In the genomic region with DNA sequence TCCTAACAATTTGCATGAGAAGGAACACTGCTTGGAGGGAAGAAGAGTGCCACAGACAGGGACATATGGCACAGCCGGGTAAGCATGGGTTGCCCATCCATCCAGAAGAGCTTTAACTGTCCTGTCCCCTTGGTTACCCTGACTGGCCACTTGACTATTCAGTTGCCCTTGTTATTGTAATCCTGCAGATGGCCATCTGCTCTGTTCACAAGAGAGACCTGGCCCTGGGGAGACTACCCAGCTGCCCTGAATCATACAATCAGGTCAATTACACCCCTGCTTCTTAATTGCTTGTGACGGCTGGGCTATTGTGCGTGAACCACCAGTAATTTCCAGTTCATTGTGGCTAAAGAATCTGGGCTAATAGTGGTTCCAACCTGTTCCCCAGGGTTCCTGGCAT, we compare ENCODE assay signal across 13 mouse cellular contexts. TPM values are rescaled to one million over a fixed set of nuclear protein-coding genes. Genes with fewer than 3 reads are reported as not detected.
A peak's percentile ranks its signal among the peaks of the same experiment; 100 is the strongest.
DNase-seq lines count a peak whose midpoint lies in the region; ATAC-seq and TF ChIP-seq lines count a peak whose summit lies in the region.
"Had no signal": no experiment of that assay in that cellular context is flagged by ENCODE, and none has a peak within 500 bp of the region (broad histone marks: within the 10 kb centered on the region; RNA-seq: fewer than 3 reads in every experiment).

No protein-coding gene starts in this region.

- no peaks in the 10 kb centered on the region for H3K36me3 ChIP-seq in forebrain, embryonic 10.5 days (replicated peaks)
- H3K36me3 ChIP-seq in midbrain, embryonic 11.5 days (ENCODE audit: control insufficient read depth, insufficient read depth, low read length): no peaks in the 10 kb centered on the region
- H3K36me3 ChIP-seq in heart, embryonic 11.5 days (ENCODE audit: control insufficient read depth, insufficient read depth, low read length): no peaks in the 10 kb centered on the region

- no peaks in the 10 kb centered on the region; the same call in 1 of the 2 replicates for H3K27me3 ChIP-seq in cerebellum, adult 2 months (ENCODE audit: control insufficient read depth, insufficient read depth, low read length)
- peaks cover 55% of the 10 kb centered on the region for H3K27me3 ChIP-seq in forebrain, embryonic 10.5 days (ENCODE audit: poor library complexity, severe bottlenecking)
- H3K27me3 ChIP-seq in midbrain, embryonic 11.5 days (ENCODE audit: control insufficient read depth, insufficient read depth, low read length): no peaks in the 10 kb centered on the region
- H3K27me3 ChIP-seq in heart, embryonic 11.5 days (ENCODE audit: control insufficient read depth, insufficient read depth, low read length): no peaks in the 10 kb centered on the region
- H3K27me3 ChIP-seq: CH12.LX had no signal

- no peak overlapping the region for H3K9ac ChIP-seq in midbrain, embryonic 11.5 days (ENCODE audit: low read length)
- no peak overlapping the region for H3K9ac ChIP-seq in heart, embryonic 11.5 days (ENCODE audit: low read depth, low read length)

- no peak overlapping the region for H3K4me2 ChIP-seq in midbrain, embryonic 11.5 days
- H3K4me2 ChIP-seq in heart, embryonic 11.5 days: no peak overlapping the region

- ATAC-seq in midbrain, embryonic 11.5 days (ENCODE audit: low FRiP score): peak; percentile 98
- ATAC-seq in heart, embryonic 11.5 days (replicated peaks; ENCODE audit: insufficient number of reproducible peaks, low FRiP score, low TSS enrichment): no peak
- ATAC-seq in CD4-positive, CD25-positive, alpha-beta regulatory T cell, adult 4 months: no peak

- peak; percentile 6 for DNase-seq in MN1 (ENCODE audit: low spot score)
- DNase-seq in cerebellum, adult 2 months: peak; percentile 68 to 90
- DNase-seq in forebrain, embryonic 10.5 days (ENCODE audit: extremely low spot score, low spot score): peak; percentile 61
- DNase-seq in midbrain, embryonic 11.5 days (ENCODE audit: low spot score, missing footprints): peak; percentile 88
- DNase-seq in gastrocnemius, postnatal 4 days (ENCODE audit: low spot score in 2 of 2): no peak
- DNase-seq in frontal cortex, postnatal 25 days (ENCODE audit: low spot score in 2 of 2): no peak

- H3K27ac ChIP-seq in cerebellum, adult 2 months (ENCODE audit: insufficient read depth, low read length): no peak overlapping the region
- 0 out of 2 replicates have a peak overlapping the region, but pooled peaks have one; percentile 44 for H3K27ac ChIP-seq in forebrain, embryonic 10.5 days
- no peak overlapping the region for H3K27ac ChIP-seq in midbrain, embryonic 11.5 days (ENCODE audit: low read depth, low read length)
- H3K27ac ChIP-seq in heart, embryonic 11.5 days (ENCODE audit: low read depth, low read length): no peak overlapping the region

- WGBS in cerebellum, adult 2 months: 9% methylated on average over 3 of the region's 3 CpGs
- 22% methylated on average over 3 of the region's 3 CpGs for WGBS in forebrain, embryonic 10.5 days
- WGBS in midbrain, embryonic 11.5 days: 21% methylated on average over 3 of the region's 3 CpGs
- 80% methylated on average over 3 of the region's 3 CpGs for WGBS in heart, embryonic 11.5 days (ENCODE audit: insufficient replicate concordance)

- no peaks in the 10 kb centered on the region for H3K9me3 ChIP-seq in forebrain, embryonic 10.5 days
- H3K9me3 ChIP-seq in midbrain, embryonic 11.5 days (ENCODE audit: control insufficient read depth, low read length): no peaks in the 10 kb centered on the region
- no peaks in the 10 kb centered on the region for H3K9me3 ChIP-seq in heart, embryonic 11.5 days (replicated peaks; ENCODE audit: control insufficient read depth, low read length)

- TF ChIP-seq POLR2A in cerebellum, adult 2 months (IDR thresholded peaks at IDR 0.05; ENCODE audit: borderline replicate concordance, insufficient read depth, low read length): no peak

- no peak for TF ChIP-seq CTCF in cerebellum, adult 2 months (IDR thresholded peaks at IDR 0.05; ENCODE audit: borderline replicate concordance, insufficient read depth, low read depth, low read length)

- H3K4me3 ChIP-seq in cerebellum, adult 2 months (replicated peaks; ENCODE audit: insufficient read depth, low read depth, low read length): no peak overlapping the region
- H3K4me3 ChIP-seq in forebrain, embryonic 10.5 days: no peak overlapping the region
- no peak overlapping the region for H3K4me3 ChIP-seq in midbrain, embryonic 11.5 days (ENCODE audit: low read depth, low read length)
- no peak overlapping the region for H3K4me3 ChIP-seq in heart, embryonic 11.5 days (ENCODE audit: low read depth, low read length)

- no peaks in the 10 kb centered on the region for H3K4me1 ChIP-seq in cerebellum, adult 2 months (ENCODE audit: control insufficient read depth, insufficient read depth, low read length)
- peaks cover 17% of the 10 kb centered on the region for H3K4me1 ChIP-seq in forebrain, embryonic 10.5 days
- peaks cover 2% of the 10 kb centered on the region; the same call in 1 of the 2 replicates for H3K4me1 ChIP-seq in midbrain, embryonic 11.5 days (ENCODE audit: control insufficient read depth, insufficient read depth, low read length)
- no peaks in the 10 kb centered on the region for H3K4me1 ChIP-seq in heart, embryonic 11.5 days (ENCODE audit: control insufficient read depth, insufficient read depth, low read length)

RNA-seq across cellular contexts. Expression of a gene that starts 7.3 kb away (rescaled TPM):
- polyA plus RNA-seq in cerebellum, adult 2 months (2012; rRNA removed): not detected in 2 replicates
- polyA plus RNA-seq in forebrain, embryonic 10.5 days (2016; fragmentation: Nextera tagmentation; extraction: Ambion mirVana): 0.09 TPM in 1 of 2 replicates, not detected in the other
- polyA plus RNA-seq in midbrain, embryonic 11.5 days (2014; fragmentation: Nextera tagmentation; extraction: Ambion mirVana): 0.10 TPM in 1 of 2 replicates, not detected in the other
- not detected for total RNA-seq in gastrocnemius, postnatal 4 days (2021)
- 0.16 TPM in 1 of 2 replicates, not detected in the other for polyA plus RNA-seq in heart, embryonic 11.5 days (2014; fragmentation: Nextera tagmentation; extraction: Ambion mirVana)
- polyA plus RNA-seq in CD4-positive, CD25-positive, alpha-beta regulatory T cell, adult 4 months (2017; shearing (Covaris generic)): not detected
- total RNA-seq: adrenal gland, adult 18-20 months; CH12.LX; heart, postnatal 25 days; layer of hippocampus, postnatal 36 days had no signal
- polyA plus RNA-seq: liver, embryonic 16.5 days had no signal

Comparison
In these comparisons a context has a peak if more than half of its experiments do, and no peak if none do; other contexts are left out.
1. DNase-seq: peak in MN1 (single experiment), cerebellum, adult 2 months (2 of 2), forebrain, embryonic 10.5 days (single experiment) and midbrain, embryonic 11.5 days (single experiment); none in gastrocnemius, postnatal 4 days (0 of 2) and frontal cortex, postnatal 25 days (0 of 2).